Mouse (Mus musculus) kidney, adult 2 months (tissue): ENCODE measurements around the gene Prss29.

Source experiments
- CTCF ChIP-seq: fragments of 200-500 bp; conservative IDR thresholded peaks from 2 replicates; pipeline ENCODE4 v1.5.1; 2011; ENCODE audit warnings: low read depth, mild to moderate bottlenecking, control low read depth, low read length, moderate library complexity, mixed read lengths; ENCODE audit not compliant: insufficient read depth, insufficient read length
- POLR2A ChIP-seq: fragments of 200-500 bp; IDR thresholded peaks from one replicate; pipeline ENCODE4 v1.6.1; 2011; ENCODE audit warnings: low read depth, low read length, control low read depth

DNA sequence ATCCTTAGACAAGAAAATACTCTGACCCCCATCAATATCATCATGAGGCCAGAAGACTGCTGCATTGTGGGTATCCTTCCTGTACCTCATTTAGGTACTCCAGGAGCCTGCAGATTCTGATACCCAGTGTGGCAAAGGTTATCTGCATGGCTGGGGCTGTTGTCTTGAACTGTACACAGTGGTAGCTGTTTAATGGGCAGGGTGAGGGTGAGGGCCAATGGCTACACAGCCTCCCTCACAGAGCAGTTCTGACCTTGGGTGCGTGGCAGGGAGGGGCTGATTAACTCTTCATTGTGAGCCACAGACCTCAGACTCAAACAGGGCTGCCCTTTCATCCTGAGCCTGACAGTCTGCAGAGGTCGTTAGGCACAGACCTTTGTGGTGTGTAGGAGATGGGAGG, 4.5 kb downstream of the Prss29 start:
- no peak for TF ChIP-seq CTCF
- TF ChIP-seq POLR2A: no peak
